In genomic region chr2:13855510-13855909, GRCm38 (mm10) we compare ENCODE assay signal across 8 mouse cellular contexts.
A peak's percentile ranks its signal among the peaks of the same experiment; 100 is the strongest.
DNase-seq lines count a peak whose midpoint lies in the region; TF ChIP-seq lines count a peak whose summit lies in the region.

No protein-coding gene starts in this region.

- TF ChIP-seq POLR2A in lung, adult 2 months (IDR thresholded peaks at IDR 0.05; ENCODE audit: borderline replicate concordance, extremely low read depth, low read depth, low read length): no peak

- no peak overlapping the region for H3K27ac ChIP-seq in gastrocnemius, adult 2 months

- intact Hi-C loops in gastrocnemius, adult 2 months (cut with DNase I): no loop called here
- intact Hi-C loops in left cerebral cortex, postnatal 25 days (cut with DNase I): no loop called here

- no peaks in the 10 kb centered on the region for H3K4me1 ChIP-seq in lung, adult 2 months (ENCODE audit: control insufficient read depth, insufficient read depth, low read length)

- DNase-seq in gastrocnemius, adult 2 months: no peak
- DNase-seq in gastrocnemius, adult 18-20 months (ENCODE audit: low spot score): no peak
- DNase-seq in lung, postnatal 36 days: peak; percentile 22
- DNase-seq in lung, adult 2 months: no peak
- peak; percentile 17 for DNase-seq in adipocyte (ENCODE audit: low spot score)
- DNase-seq in natural killer cell, adult 2 months (ENCODE audit: low spot score in 2 of 2): peak; percentile 2 to 27
- DNase-seq in cerebellum, adult 11-12 months: no peak
- no peak for DNase-seq in left cerebral cortex, postnatal 25 days (ENCODE audit: low spot score in 2 of 2)

- H3K4me3 ChIP-seq in gastrocnemius, adult 2 months: no peak overlapping the region
- no peak overlapping the region for H3K4me3 ChIP-seq in lung, adult 2 months (replicated peaks; ENCODE audit: extremely low read depth, low read depth, low read length)

- peak; percentile 43 for TF ChIP-seq CTCF in gastrocnemius, adult 2 months (IDR thresholded peaks at IDR 0.05)
- TF ChIP-seq CTCF in lung, adult 2 months (IDR thresholded peaks at IDR 0.05; ENCODE audit: insufficient read depth, low read length): no peak

- 73% methylated on average over 3 of the region's 3 CpGs for WGBS in lung, adult 2 months

Comparison
In these comparisons a context has a peak if more than half of its experiments do, and no peak if none do; other contexts are left out.
1. DNase-seq: peak in lung, postnatal 36 days (single experiment), adipocyte (single experiment) and natural killer cell, adult 2 months (2 of 2); none in gastrocnemius, adult 2 months (single experiment), gastrocnemius, adult 18-20 months (single experiment), lung, adult 2 months (single experiment), cerebellum, adult 11-12 months (single experiment) and left cerebral cortex, postnatal 25 days (0 of 2).